Mouse (Mus musculus): Measurements from ENCODE around the gene Fmnl2. TPM values are rescaled to one million over a fixed set of nuclear protein-coding genes. Genes with fewer than 3 reads are reported as not detected.

The Fmnl2 gene
- total RNA-seq, 1 experiment = 13.6 TPM

DNA sequence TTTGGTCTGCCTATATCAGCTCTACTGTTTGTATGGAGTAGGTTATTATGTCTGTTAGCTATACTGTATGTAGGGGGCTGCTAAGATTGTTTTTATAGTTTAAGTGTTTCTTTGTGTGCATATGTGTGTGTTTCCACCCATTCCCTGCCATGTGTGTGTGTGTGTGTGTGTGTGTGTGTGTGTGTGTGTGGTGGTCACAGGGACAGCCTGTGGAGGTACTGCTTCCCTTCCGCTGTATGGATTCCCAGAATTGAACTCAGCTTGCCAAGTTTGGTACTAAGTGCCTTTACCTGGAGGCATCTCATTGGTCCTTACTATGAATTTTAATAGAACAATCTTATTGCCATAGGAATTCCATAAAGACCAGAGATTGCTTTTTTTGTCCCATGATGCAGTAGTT is 126.9 kb downstream of the Fmnl2 start:
- H3K4me1 ChIP-seq (ENCODE audit: control insufficient read depth in 2 of 2, insufficient read depth in 2 of 2, low read length in 2 of 2, poor library complexity in 1 of 2) = 0 out of 4 replicates have a peak, but pooled peaks cover 2 to 3% of the 10 kb centered on the region in 2 experiments
- in situ Hi-C loops (cut with MboI; ENCODE audit: low sequenced_read_pairs in 2 of 2, unreplicated experiment in 2 of 2) = no loop called here
- no peak for DNase-seq (ENCODE audit: low read depth, low spot score)

DNA sequence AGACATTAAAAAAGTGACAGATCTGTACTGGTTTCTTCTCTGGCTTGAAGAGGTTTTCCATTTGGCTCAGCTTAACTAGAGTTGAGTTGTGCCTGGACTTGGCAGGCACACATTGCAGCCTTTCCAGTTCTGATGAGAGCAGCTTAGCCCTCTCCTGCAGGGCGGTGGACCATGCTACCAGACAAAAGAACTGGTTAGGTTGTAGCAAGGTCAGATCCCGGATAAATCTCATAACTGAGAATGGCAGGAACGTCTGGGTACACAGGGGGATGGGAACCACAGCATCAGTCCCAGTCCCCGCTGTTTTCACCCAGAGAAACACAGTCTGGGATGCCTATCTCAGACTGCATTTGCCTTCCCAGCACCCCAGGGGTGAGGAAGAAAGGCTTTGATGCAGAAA is 127.5 kb downstream of the Fmnl2 start:
- H3K4me3 ChIP-seq (ENCODE audit: insufficient read depth in 1 of 2, low read depth in 1 of 2, low read length in 2 of 2, poor library complexity in 1 of 2, severe bottlenecking in 1 of 2) = 0 out of 4 replicates have a peak overlapping the region, but pooled peaks of 1 of the 2 experiments have one; percentile 16
- no peaks in the 10 kb centered on the region for H3K9me3 ChIP-seq (ENCODE audit: control insufficient read depth, insufficient read depth, low read depth, low read length)
- no peak for TF ChIP-seq ZC3H11A (IDR thresholded peaks at IDR 0.05; ENCODE audit: borderline replicate concordance, low read depth, low read length)
- no peak for TF ChIP-seq HCFC1 (IDR thresholded peaks at IDR 0.05; ENCODE audit: borderline replicate concordance, insufficient read depth, low read length)
- no peak for TF ChIP-seq MAFK (IDR thresholded peaks at IDR 0.05; ENCODE audit: insufficient read depth, low read depth, low read length)
- TF ChIP-seq ZNF384 (IDR thresholded peaks at IDR 0.05; ENCODE audit: low read depth, low read length) = no peak
- no peak for TF ChIP-seq CHD2 (IDR thresholded peaks at IDR 0.05; ENCODE audit: low read depth, low read length)
- H3K9ac ChIP-seq (ENCODE audit: insufficient read depth, low read depth, low read length, poor library complexity, severe bottlenecking) = no peak overlapping the region
- DNase-seq (ENCODE audit: low read depth, low spot score) = no peak
- H3K36me3 ChIP-seq (ENCODE audit: control insufficient read depth, insufficient read depth, low read length, poor library complexity, severe bottlenecking) = no peaks in the 10 kb centered on the region
- H3K27ac ChIP-seq (ENCODE audit: insufficient read depth, low read depth, low read length, poor library complexity, severe bottlenecking) = no peak overlapping the region
- H3K4me1 ChIP-seq (ENCODE audit: control insufficient read depth in 2 of 2, insufficient read depth in 2 of 2, low read length in 2 of 2, poor library complexity in 1 of 2) = 0 out of 4 replicates have a peak, but pooled peaks cover 2 to 3% of the 10 kb centered on the region in 2 experiments
- in situ Hi-C loops (cut with MboI; ENCODE audit: low sequenced_read_pairs in 2 of 2, unreplicated experiment in 2 of 2) = no loop called here

More for the DNA sequence above, 126.9 kb downstream of the Fmnl2 start:
- Histone ChIP-seq H3K4me3 (ENCODE audit: insufficient read depth in 1 of 2, low read depth in 1 of 2, low read length in 2 of 2, poor library complexity in 1 of 2, severe bottlenecking in 1 of 2) (no peak overlapping the region), H3K27ac (ENCODE audit: insufficient read depth, low read depth, low read length, poor library complexity, severe bottlenecking) (no peak overlapping the region), H3K9ac (ENCODE audit: insufficient read depth, low read depth, low read length, poor library complexity, severe bottlenecking) (no peak overlapping the region), H3K36me3 (ENCODE audit: control insufficient read depth, insufficient read depth, low read length, poor library complexity, severe bottlenecking) (no peaks in the 10 kb centered on the region), H3K9me3 (ENCODE audit: control insufficient read depth, insufficient read depth, low read depth, low read length) (no peaks in the 10 kb centered on the region)
- TF ChIP-seq ZC3H11A (IDR thresholded peaks at IDR 0.05; ENCODE audit: borderline replicate concordance, low read depth, low read length) = no peak
- no peak for TF ChIP-seq CHD2 (IDR thresholded peaks at IDR 0.05; ENCODE audit: low read depth, low read length)
- no peak for TF ChIP-seq MAFK (IDR thresholded peaks at IDR 0.05; ENCODE audit: insufficient read depth, low read depth, low read length)
- TF ChIP-seq ZNF384 (IDR thresholded peaks at IDR 0.05; ENCODE audit: low read depth, low read length) = no peak
- TF ChIP-seq HCFC1 (IDR thresholded peaks at IDR 0.05; ENCODE audit: borderline replicate concordance, insufficient read depth, low read length) = no peak

DNA sequence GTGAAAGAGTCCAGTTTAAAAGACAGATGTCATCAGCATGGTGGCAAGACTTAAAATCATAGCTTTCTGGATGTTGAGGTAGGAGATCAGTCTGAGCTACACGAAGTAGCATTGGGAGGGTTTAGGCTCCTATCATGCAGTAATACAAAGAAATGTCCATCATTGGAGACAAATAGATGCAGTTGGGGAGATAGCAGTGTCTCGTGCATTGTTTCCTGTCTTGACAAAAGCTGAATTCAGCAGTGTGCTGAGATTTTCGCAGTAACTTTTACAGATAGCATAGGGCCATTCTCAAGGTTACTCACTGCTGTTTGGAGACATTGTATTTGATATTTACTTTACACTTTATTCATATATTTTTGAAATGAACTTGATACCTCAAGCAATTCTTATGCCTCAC is 128.7 kb downstream of the Fmnl2 start:
- in situ Hi-C loops (cut with MboI; ENCODE audit: low sequenced_read_pairs in 2 of 2, unreplicated experiment in 2 of 2) = no loop called here
- H3K4me3 ChIP-seq (ENCODE audit: insufficient read depth in 1 of 2, low read depth in 1 of 2, low read length in 2 of 2, poor library complexity in 1 of 2, severe bottlenecking in 1 of 2) = no peak overlapping the region
- DNase-seq (ENCODE audit: low read depth, low spot score) = no peak
- H3K27ac ChIP-seq (ENCODE audit: insufficient read depth, low read depth, low read length, poor library complexity, severe bottlenecking) = no peak overlapping the region
- H3K4me1 ChIP-seq (ENCODE audit: control insufficient read depth in 2 of 2, insufficient read depth in 2 of 2, low read length in 2 of 2, poor library complexity in 1 of 2) = peaks cover 2 to 3% of the 10 kb centered on the region in 2 experiments; a peak in 1 of 4 replicates
- no peaks in the 10 kb centered on the region for H3K9me3 ChIP-seq (ENCODE audit: control insufficient read depth, insufficient read depth, low read depth, low read length)
- H3K36me3 ChIP-seq (ENCODE audit: control insufficient read depth, insufficient read depth, low read length, poor library complexity, severe bottlenecking) = no peaks in the 10 kb centered on the region
- H3K9ac ChIP-seq (ENCODE audit: insufficient read depth, low read depth, low read length, poor library complexity, severe bottlenecking) = no peak overlapping the region
- TF ChIP-seq MAFK (IDR thresholded peaks at IDR 0.05; ENCODE audit: insufficient read depth, low read depth, low read length) (no peak), CHD2 (IDR thresholded peaks at IDR 0.05; ENCODE audit: low read depth, low read length) (no peak), HCFC1 (IDR thresholded peaks at IDR 0.05; ENCODE audit: borderline replicate concordance, insufficient read depth, low read length) (no peak), ZC3H11A (IDR thresholded peaks at IDR 0.05; ENCODE audit: borderline replicate concordance, low read depth, low read length) (no peak), ZNF384 (IDR thresholded peaks at IDR 0.05; ENCODE audit: low read depth, low read length) (no peak)

- peaks cover 3 to 4% of the 10 kb centered on the region in 2 experiments; a peak in 1 of 4 replicates for H3K4me1 ChIP-seq (ENCODE audit: control insufficient read depth in 2 of 2, insufficient read depth in 2 of 2, low read length in 2 of 2, poor library complexity in 1 of 2)
- in situ Hi-C loops (cut with MboI; ENCODE audit: low sequenced_read_pairs in 2 of 2, unreplicated experiment in 2 of 2) = no loop called here
- no peaks in the 10 kb centered on the region for H3K9me3 ChIP-seq (ENCODE audit: control insufficient read depth, insufficient read depth, low read depth, low read length)
- DNase-seq (ENCODE audit: low read depth, low spot score) = no peak
- H3K4me3 ChIP-seq (ENCODE audit: insufficient read depth in 1 of 2, low read depth in 1 of 2, low read length in 2 of 2, poor library complexity in 1 of 2, severe bottlenecking in 1 of 2) = no peak overlapping the region
- no peak overlapping the region for H3K9ac ChIP-seq (ENCODE audit: insufficient read depth, low read depth, low read length, poor library complexity, severe bottlenecking)
- H3K36me3 ChIP-seq (ENCODE audit: control insufficient read depth, insufficient read depth, low read length, poor library complexity, severe bottlenecking) = no peaks in the 10 kb centered on the region
- H3K27ac ChIP-seq (ENCODE audit: insufficient read depth, low read depth, low read length, poor library complexity, severe bottlenecking) = no peak overlapping the region
- TF ChIP-seq ZNF384 (IDR thresholded peaks at IDR 0.05; ENCODE audit: low read depth, low read length) = no peak
- TF ChIP-seq ZC3H11A (IDR thresholded peaks at IDR 0.05; ENCODE audit: borderline replicate concordance, low read depth, low read length) = no peak
Observed at GRCm38 (mm10) chr2:52987035-52987434, 129.4 kb downstream of the Fmnl2 start.
